Mouse (Mus musculus): ENCODE data around the gene Adprm. TPM values are rescaled to one million over a fixed set of nuclear protein-coding genes. Genes with fewer than 3 reads are reported as not detected.

Adprm gene
- total and polyA plus RNA-seq, 3 experiments: 31.2 to 53.8 (median 43.4) TPM

- in situ Hi-C loops (cut with MboI; ENCODE audit: low pct_ligation_motif_present, low pct_unique_long_range_greater_than_20kb, low sequenced_read_pairs) (no loop called here), dilution Hi-C loops (cut with MboI; ENCODE audit: extremely low pct_ligation_motif_present, extremely low pct_unique_long_range_greater_than_20kb, low sequenced_read_pairs) (no loop called here)
- H3K4me2 ChIP-seq (ENCODE audit: insufficient read depth, low read depth, poor library complexity, severe bottlenecking): no peak overlapping the region
- TF ChIP-seq ZMIZ1 (IDR thresholded peaks at IDR 0.05; ENCODE audit: low read depth, low read length): no peak
- TF ChIP-seq POLR2AphosphoS2 (IDR thresholded peaks at IDR 0.05; ENCODE audit: low read depth, low read length): no peak
- TF ChIP-seq HCFC1 (IDR thresholded peaks at IDR 0.05; ENCODE audit: low read depth, low read length): no peak
- no peak for TF ChIP-seq MXI1 (IDR thresholded peaks at IDR 0.05; ENCODE audit: low read depth, low read length)
- no peak for TF ChIP-seq RCOR1 (conservative IDR thresholded peaks at IDR 0.05; ENCODE audit: low read depth, low read length)
- TF ChIP-seq EP300 (IDR thresholded peaks at IDR 0.05; ENCODE audit: low read length): no peak
- TF ChIP-seq ZKSCAN1 (IDR thresholded peaks at IDR 0.05; ENCODE audit: borderline replicate concordance, low read depth, low read length): no peak
- TF ChIP-seq RAD21 (IDR thresholded peaks at IDR 0.05; ENCODE audit: low read depth, low read length): no peak
- TF ChIP-seq UBTF (IDR thresholded peaks at IDR 0.05; ENCODE audit: low read depth, low read length): no peak
- H3K4me1 ChIP-seq (ENCODE audit: control insufficient read depth in 1 of 2, insufficient read depth in 2 of 2): no peaks in the 10 kb centered on the region
- H3K79me2 ChIP-seq (replicated peaks; ENCODE audit: control insufficient read depth, extremely low read depth, insufficient read depth, poor library complexity, severe bottlenecking): no peaks in the 10 kb centered on the region
- H3K4me3 ChIP-seq (replicated peaks in 1 of 3; ENCODE audit: low read depth in 2 of 3, low read length in 2 of 3, poor library complexity in 1 of 3): no peak overlapping the region
- H3K27me3 ChIP-seq (replicated peaks): peaks cover 50% of the 10 kb centered on the region
- DNase-seq (ENCODE audit: extremely low read depth): no peak
- no peak overlapping the region for H3K27ac ChIP-seq (ENCODE audit: insufficient read depth, low read depth)
- H3K9ac ChIP-seq (ENCODE audit: insufficient read depth, low read depth): no peak overlapping the region
- no peaks in the 10 kb centered on the region for H3K36me3 ChIP-seq (replicated peaks in 1 of 2; ENCODE audit: control insufficient read depth in 1 of 2, insufficient read depth in 1 of 2, low read length in 1 of 2)
- no peaks in the 10 kb centered on the region for H3K9me3 ChIP-seq (replicated peaks; ENCODE audit: low read length)
Observed at GRCm38 (mm10) chr11:67002911-67003310, 49.5 kb downstream of the Adprm start.

- Histone ChIP-seq H3K27ac (ENCODE audit: insufficient read depth, low read depth) (no peak overlapping the region), H3K4me3 (replicated peaks in 1 of 3; ENCODE audit: low read depth in 2 of 3, low read length in 2 of 3, poor library complexity in 1 of 3) (no peak overlapping the region), H3K79me2 (replicated peaks; ENCODE audit: control insufficient read depth, extremely low read depth, insufficient read depth, poor library complexity, severe bottlenecking) (no peaks in the 10 kb centered on the region), H3K9ac (ENCODE audit: insufficient read depth, low read depth) (no peak overlapping the region), H3K4me1 (ENCODE audit: control insufficient read depth in 1 of 2, insufficient read depth in 2 of 2) (no peaks in the 10 kb centered on the region), H3K27me3 (replicated peaks) (peaks cover 60% of the 10 kb centered on the region), H3K9me3 (replicated peaks; ENCODE audit: low read length) (no peaks in the 10 kb centered on the region), H3K36me3 (replicated peaks in 1 of 2; ENCODE audit: control insufficient read depth in 1 of 2, insufficient read depth in 1 of 2, low read length in 1 of 2) (no peaks in the 10 kb centered on the region), H3K4me2 (ENCODE audit: insufficient read depth, low read depth, poor library complexity, severe bottlenecking) (no peak overlapping the region)
- dilution Hi-C loops (cut with MboI; ENCODE audit: extremely low pct_ligation_motif_present, extremely low pct_unique_long_range_greater_than_20kb, low sequenced_read_pairs): no loop called here
- in situ Hi-C loops (cut with MboI; ENCODE audit: low pct_ligation_motif_present, low pct_unique_long_range_greater_than_20kb, low sequenced_read_pairs): no loop called here
- TF ChIP-seq JUN (IDR thresholded peaks at IDR 0.05; ENCODE audit: insufficient read depth, low read depth, low read length): no peak
- DNase-seq (ENCODE audit: extremely low read depth): no peak
Observed at GRCm38 (mm10) chr11:67001717-67002116, 50.7 kb downstream of the Adprm start.

GRCm38 (mm10) chr11:67000671-67001070, 51.7 kb downstream of the Adprm start:
- Histone ChIP-seq H3K4me3 (replicated peaks in 1 of 3; ENCODE audit: low read depth in 2 of 3, low read length in 2 of 3, poor library complexity in 1 of 3) (no peak overlapping the region), H3K4me2 (ENCODE audit: insufficient read depth, low read depth, poor library complexity, severe bottlenecking) (no peak overlapping the region), H3K9me3 (replicated peaks; ENCODE audit: low read length) (no peaks in the 10 kb centered on the region), H3K27ac (ENCODE audit: insufficient read depth, low read depth) (no peak overlapping the region), H3K27me3 (replicated peaks) (peaks cover 68% of the 10 kb centered on the region), H3K9ac (ENCODE audit: insufficient read depth, low read depth) (no peak overlapping the region), H3K36me3 (replicated peaks in 1 of 2; ENCODE audit: control insufficient read depth in 1 of 2, insufficient read depth in 1 of 2, low read length in 1 of 2) (no peaks in the 10 kb centered on the region), H3K4me1 (ENCODE audit: control insufficient read depth in 1 of 2, insufficient read depth in 2 of 2) (no peaks in the 10 kb centered on the region), H3K79me2 (replicated peaks; ENCODE audit: control insufficient read depth, extremely low read depth, insufficient read depth, poor library complexity, severe bottlenecking) (no peaks in the 10 kb centered on the region)
- dilution Hi-C loops (cut with MboI; ENCODE audit: extremely low pct_ligation_motif_present, extremely low pct_unique_long_range_greater_than_20kb, low sequenced_read_pairs): no loop called here
- no peak for DNase-seq (ENCODE audit: extremely low read depth)
- in situ Hi-C loops (cut with MboI; ENCODE audit: low pct_ligation_motif_present, low pct_unique_long_range_greater_than_20kb, low sequenced_read_pairs): no loop called here
- TF ChIP-seq ZKSCAN1 (IDR thresholded peaks at IDR 0.05; ENCODE audit: borderline replicate concordance, low read depth, low read length) (no peak), CHD2 (IDR thresholded peaks at IDR 0.05; ENCODE audit: low read length) (no peak), TCF12 (IDR thresholded peaks at IDR 0.05; ENCODE audit: low read depth, low read length) (no peak), USF1 (IDR thresholded peaks at IDR 0.05; ENCODE audit: low read depth, low read length) (no peak), GABPA (IDR thresholded peaks at IDR 0.05; ENCODE audit: insufficient replicate concordance, low read depth, low read length) (no peak), NRF1 (IDR thresholded peaks at IDR 0.05; ENCODE audit: low read depth, low read length) (no peak), MEF2A (IDR thresholded peaks at IDR 0.05; ENCODE audit: borderline replicate concordance, low read depth, low read length) (no peak), KAT2A (IDR thresholded peaks at IDR 0.05; ENCODE audit: insufficient replicate concordance, low read length) (no peak), EP300 (IDR thresholded peaks at IDR 0.05; ENCODE audit: low read length) (no peak), RCOR1 (conservative IDR thresholded peaks at IDR 0.05; ENCODE audit: low read depth, low read length) (no peak), E2F4 (IDR thresholded peaks at IDR 0.05; ENCODE audit: insufficient replicate concordance, low read depth, low read length) (no peak), HCFC1 (IDR thresholded peaks at IDR 0.05; ENCODE audit: low read depth, low read length) (no peak), POLR2A (IDR thresholded peaks at IDR 0.05; ENCODE audit: low read depth, low read length) (no peak), JUN (IDR thresholded peaks at IDR 0.05; ENCODE audit: insufficient read depth, low read depth, low read length) (no peak)

All from CH12.LX (cell line).